ENCODE assay signal across 25 mouse cellular contexts in the genomic region with DNA sequence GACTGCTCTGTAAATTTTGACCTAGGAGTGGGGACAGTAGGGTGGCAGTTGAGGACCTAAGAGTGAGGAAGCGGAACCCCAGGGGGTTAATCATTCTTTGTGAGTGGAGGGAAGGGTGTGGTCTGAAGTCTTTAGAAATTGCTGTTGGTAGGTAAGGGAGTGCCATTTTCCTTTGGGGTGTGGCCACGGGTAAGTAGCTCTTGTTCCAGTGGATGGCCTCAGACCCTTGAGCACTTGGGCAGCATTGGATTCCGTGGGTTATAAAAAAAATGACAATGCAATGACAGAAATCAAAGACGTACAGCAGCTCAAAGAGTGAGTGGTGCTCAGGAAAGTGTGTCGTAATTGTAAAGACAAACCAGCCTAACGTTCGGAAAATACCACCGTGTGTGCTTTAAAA. TPM values are rescaled to one million over a fixed set of nuclear protein-coding genes. Genes with fewer than 3 reads are reported as not detected.
A peak's percentile ranks its signal among the peaks of the same experiment; 100 is the strongest.
DNase-seq lines count a peak whose midpoint lies in the region; ATAC-seq and TF ChIP-seq lines count a peak whose summit lies in the region.
"Had no signal": no experiment of that assay in that cellular context is flagged by ENCODE, and none has a peak within 500 bp of the region (broad histone marks: within the 10 kb centered on the region; RNA-seq: fewer than 3 reads in every experiment).

No protein-coding gene starts in this region.

- TF ChIP-seq POLR2A in limb, embryonic 14.5 days (IDR thresholded peaks at IDR 0.05; ENCODE audit: borderline replicate concordance, extremely low read depth, insufficient read depth, insufficient read length) = no peak

- intact Hi-C loops in gastrocnemius, adult 2 months (cut with DNase I) = no loop called here

- peak overlapping the region; percentile 52; the same call in 1 of the 2 replicates for H3K27ac ChIP-seq in limb, embryonic 13.5 days
- H3K27ac ChIP-seq in limb, embryonic 10.5 days = no peak overlapping the region
- H3K27ac ChIP-seq in limb, embryonic 14.5 days (replicated peaks; ENCODE audit: low read depth, low read length) = 0 out of 2 replicates have a peak overlapping the region, but pooled peaks have one; percentile 8
- H3K27ac ChIP-seq in gastrocnemius, adult 2 months = no peak overlapping the region
- H3K27ac ChIP-seq: forebrain, embryonic 12.5 days; heart, embryonic 15.5 days; hindbrain, postnatal 0 days; intestine, embryonic 15.5 days; kidney, postnatal 0 days; macrophage; neural tube, embryonic 15.5 days; stomach, embryonic 15.5 days had no signal

- 75% methylated on average over 8 of the region's 8 CpGs for WGBS in limb, embryonic 13.5 days
- 89% methylated on average over 8 of the region's 8 CpGs for WGBS in limb, embryonic 10.5 days
- WGBS in limb, embryonic 14.5 days = 74% methylated on average over 8 of the region's 8 CpGs

- ATAC-seq in limb, embryonic 13.5 days (ENCODE audit: low FRiP score, low read depth) = no peak
- ATAC-seq in limb, embryonic 14.5 days (ENCODE audit: low FRiP score, low read depth) = no peak
- ATAC-seq: hindbrain, postnatal 0 days; intestine, embryonic 15.5 days had no signal

- peaks cover 57% of the 10 kb centered on the region for H3K4me1 ChIP-seq in limb, embryonic 13.5 days
- peaks cover 45% of the 10 kb centered on the region for H3K4me1 ChIP-seq in limb, embryonic 10.5 days
- peaks cover 43% of the 10 kb centered on the region for H3K4me1 ChIP-seq in limb, embryonic 14.5 days (ENCODE audit: control insufficient read depth, insufficient read depth, low read length)

- DNase-seq in limb, embryonic 10.5 days (ENCODE audit: low spot score) = no peak
- DNase-seq in 416B (ENCODE audit: low read depth) (peak; percentile 60), R1 (ENCODE audit: low read depth, low spot score) (peak; percentile 93)
- no peak for DNase-seq in limb, embryonic 14.5 days (ENCODE audit: low spot score)
- no peak for DNase-seq in thymus, postnatal 25 days
- DNase-seq in gastrocnemius, adult 2 months = no peak
- DNase-seq in cerebellum, adult 18-20 months = no peak
- DNase-seq: cerebellum, adult 11 months; kidney, adult 2 months; layer of hippocampus, postnatal 36 days; midbrain, embryonic 14.5 days; right cerebral cortex, postnatal 14 days; thymus, adult 18-20 months; thymus, postnatal 36 days had no signal

- no peak for TF ChIP-seq CTCF in gastrocnemius, adult 2 months (IDR thresholded peaks at IDR 0.05)

- H3K36me3 ChIP-seq in limb, embryonic 13.5 days = 0 out of 2 replicates have a peak, but pooled peaks cover under 1% of the 10 kb centered on the region
- peaks cover 16% of the 10 kb centered on the region for H3K36me3 ChIP-seq in limb, embryonic 10.5 days
- H3K36me3 ChIP-seq in limb, embryonic 14.5 days (ENCODE audit: control insufficient read depth, insufficient read depth, low read length) = no peaks in the 10 kb centered on the region; the same call in 1 of the 2 replicates
- H3K36me3 ChIP-seq: forebrain, embryonic 12.5 days; heart, embryonic 15.5 days; intestine, embryonic 15.5 days; neural tube, embryonic 15.5 days; stomach, embryonic 15.5 days had no signal

- H3K9me3 ChIP-seq in limb, embryonic 13.5 days = no peaks in the 10 kb centered on the region
- no peaks in the 10 kb centered on the region for H3K9me3 ChIP-seq in limb, embryonic 10.5 days (replicated peaks)
- no peaks in the 10 kb centered on the region for H3K9me3 ChIP-seq in limb, embryonic 14.5 days (ENCODE audit: control insufficient read depth, low read length)
- H3K9me3 ChIP-seq: forebrain, embryonic 12.5 days; heart, embryonic 10.5 days; heart, embryonic 15.5 days; intestine, embryonic 15.5 days; neural tube, embryonic 15.5 days; stomach, embryonic 15.5 days had no signal

- no peak overlapping the region for H3K4me2 ChIP-seq in limb, embryonic 13.5 days (replicated peaks)
- no peak overlapping the region for H3K4me2 ChIP-seq in limb, embryonic 14.5 days (replicated peaks; ENCODE audit: low read depth, low read length, severe bottlenecking)
- H3K4me2 ChIP-seq: forebrain, embryonic 12.5 days; heart, embryonic 15.5 days; intestine, embryonic 15.5 days; liver, embryonic 11.5 days; neural tube, embryonic 15.5 days; stomach, embryonic 15.5 days had no signal

- no peaks in the 10 kb centered on the region for H3K27me3 ChIP-seq in limb, embryonic 13.5 days
- H3K27me3 ChIP-seq in limb, embryonic 10.5 days (ENCODE audit: low read depth, poor library complexity, severe bottlenecking) = no peaks in the 10 kb centered on the region
- no peaks in the 10 kb centered on the region for H3K27me3 ChIP-seq in limb, embryonic 14.5 days (ENCODE audit: control insufficient read depth, insufficient read depth, low read length)
- H3K27me3 ChIP-seq: forebrain, embryonic 12.5 days; heart, embryonic 15.5 days; intestine, embryonic 15.5 days; neural tube, embryonic 15.5 days; stomach, embryonic 15.5 days had no signal

- H3K4me3 ChIP-seq in limb, embryonic 13.5 days = no peak overlapping the region
- no peak overlapping the region for H3K4me3 ChIP-seq in limb, embryonic 10.5 days
- H3K4me3 ChIP-seq in limb, embryonic 14.5 days (replicated peaks; ENCODE audit: low read length) = no peak overlapping the region
- no peak overlapping the region for H3K4me3 ChIP-seq in gastrocnemius, adult 2 months
- H3K4me3 ChIP-seq: forebrain, embryonic 12.5 days; heart, embryonic 10.5 days; heart, embryonic 15.5 days; intestine, embryonic 15.5 days; neural tube, embryonic 15.5 days; stomach, embryonic 15.5 days had no signal

- H3K9ac ChIP-seq in limb, embryonic 13.5 days = no peak overlapping the region
- no peak overlapping the region for H3K9ac ChIP-seq in limb, embryonic 14.5 days (ENCODE audit: low read depth, low read length, severe bottlenecking)
- H3K9ac ChIP-seq: forebrain, embryonic 12.5 days; heart, embryonic 15.5 days; intestine, embryonic 15.5 days; neural tube, embryonic 15.5 days; stomach, embryonic 15.5 days had no signal

RNA-seq across cellular contexts. Expression of a gene that starts 12.6 kb away (rescaled TPM):
- 12.2 and 12.8 TPM in 2 replicates for polyA plus RNA-seq in limb, embryonic 13.5 days (2015; fragmentation: Nextera tagmentation; extraction: Ambion mirVana)
- polyA plus RNA-seq in limb, embryonic 10.5 days (2016; fragmentation: Nextera tagmentation; extraction: Ambion mirVana) = 11.2 and 12.0 TPM in 2 replicates
- polyA plus RNA-seq in limb, embryonic 14.5 days (2012; rRNA removed) = 98.1 and 141 TPM in 2 replicates
- polyA plus RNA-seq in limb, embryonic 14.5 days (2014; fragmentation: Nextera tagmentation; extraction: Ambion mirVana) = 16.0 and 17.6 TPM in 2 replicates
- 10 to 100 TPM; 48.4 to 54.4 TPM for total RNA-seq in gastrocnemius, adult 2 months (2021)

RNA-seq across cellular contexts. Expression of a gene that starts 47.6 kb away (rescaled TPM):
- 22.4 and 24.2 TPM in 2 replicates for polyA plus RNA-seq in limb, embryonic 13.5 days (2015; fragmentation: Nextera tagmentation; extraction: Ambion mirVana)
- 55.9 and 56.9 TPM in 2 replicates for polyA plus RNA-seq in limb, embryonic 10.5 days (2016; fragmentation: Nextera tagmentation; extraction: Ambion mirVana)
- polyA plus RNA-seq in limb, embryonic 14.5 days (2012; rRNA removed) = 28.6 and 33.6 TPM in 2 replicates
- polyA plus RNA-seq in limb, embryonic 14.5 days (2014; fragmentation: Nextera tagmentation; extraction: Ambion mirVana) = 33.4 and 33.8 TPM in 2 replicates
- 100 to 1,000 TPM in 1 of 2 experiments, 10 to 100 TPM in 1; 77.4 to 174 TPM for total RNA-seq in gastrocnemius, adult 2 months (2021)

Comparison
In these comparisons a context has a peak if more than half of its experiments do, and no peak if none do; other contexts are left out.
1. H3K27ac ChIP-seq: peak in limb, embryonic 13.5 days (single experiment) and limb, embryonic 14.5 days (single experiment); none in limb, embryonic 10.5 days (single experiment) and gastrocnemius, adult 2 months (single experiment).
2. DNase-seq: peak in 416B (single experiment) and R1 (single experiment); none in limb, embryonic 10.5 days (single experiment), limb, embryonic 14.5 days (single experiment), thymus, postnatal 25 days (single experiment), gastrocnemius, adult 2 months (single experiment) and cerebellum, adult 18-20 months (0 of 2).